Mouse (Mus musculus) kidney, embryonic 15.5 days (tissue): Measurements from ENCODE around the gene Col13a1. TPM values are rescaled to one million over a fixed set of nuclear protein-coding genes. Genes with fewer than 3 reads are reported as not detected.

Experiments
- ATAC-seq: fragments of 200-750 bp; cut with Nextera tagmentation; replicated peaks from 2 replicates; pipeline ENCODE4 v1.8.0; 2017; ENCODE audit warnings: moderate TSS enrichment; ENCODE audit not compliant: low FRiP score
- H3K27ac ChIP-seq: fragments of 300-500 bp; sonication (generic); 2 replicates; pipeline ENCODE4 v1.5.1; 2015; ENCODE audit warnings: mild to moderate bottlenecking, inconsistent platforms
- H3K27me3 ChIP-seq: fragments of 300-500 bp; sonication (generic); 2 replicates; pipeline ENCODE4 v1.6.1; 2015; ENCODE audit warnings: inconsistent platforms
- H3K36me3 ChIP-seq: fragments of 300-500 bp; sonication (generic); 2 replicates; pipeline ENCODE4 v1.6.1; 2015; ENCODE audit warnings: inconsistent platforms
- H3K4me1 ChIP-seq: fragments of 300-500 bp; sonication (generic); 2 replicates; pipeline ENCODE4 v1.6.1; 2015; ENCODE audit warnings: inconsistent platforms
- H3K4me2 ChIP-seq: fragments of 300-500 bp; sonication (generic); 2 replicates; pipeline ENCODE4 v1.6.1; 2015; ENCODE audit warnings: moderate library complexity, mild to moderate bottlenecking, inconsistent platforms
- H3K4me3 ChIP-seq: fragments of 300-500 bp; sonication (generic); replicated peaks from 2 replicates; pipeline ENCODE4 v1.5.1; 2015; ENCODE audit warnings: mild to moderate bottlenecking, inconsistent platforms
- H3K9ac ChIP-seq: fragments of 300-500 bp; sonication (generic); 2 replicates; pipeline ENCODE4 v1.6.1; 2015; ENCODE audit warnings: mild to moderate bottlenecking, inconsistent platforms
- H3K9me3 ChIP-seq: fragments of 300-500 bp; sonication (generic); replicated peaks from 2 replicates; pipeline ENCODE4 v1.6.1; 2016; ENCODE audit warnings: inconsistent platforms
- whole genome bisulfite sequencing: fragments of 180-500 bp; shearing (Covaris S2); methylation state at CpG from one replicate; pipeline ENCODE4 v1.1.7; 2015; ENCODE audit warnings: mixed read lengths; 5-methylcytosine and 5-hydroxymethylcytosine counted together
- polyA plus RNA-seq: library from polyadenylated mRNA; unstranded; fragments of >200 nt; fragmentation: Nextera tagmentation; extraction: Ambion mirVana; gene quantifications from 2 replicates; pipeline ENCODE4 v1.2.1, GENCODE M21; 2015

The Col13a1 gene
- polyA plus RNA-seq, 1 experiment from 2014 or later = 6.8 TPM

DNA sequence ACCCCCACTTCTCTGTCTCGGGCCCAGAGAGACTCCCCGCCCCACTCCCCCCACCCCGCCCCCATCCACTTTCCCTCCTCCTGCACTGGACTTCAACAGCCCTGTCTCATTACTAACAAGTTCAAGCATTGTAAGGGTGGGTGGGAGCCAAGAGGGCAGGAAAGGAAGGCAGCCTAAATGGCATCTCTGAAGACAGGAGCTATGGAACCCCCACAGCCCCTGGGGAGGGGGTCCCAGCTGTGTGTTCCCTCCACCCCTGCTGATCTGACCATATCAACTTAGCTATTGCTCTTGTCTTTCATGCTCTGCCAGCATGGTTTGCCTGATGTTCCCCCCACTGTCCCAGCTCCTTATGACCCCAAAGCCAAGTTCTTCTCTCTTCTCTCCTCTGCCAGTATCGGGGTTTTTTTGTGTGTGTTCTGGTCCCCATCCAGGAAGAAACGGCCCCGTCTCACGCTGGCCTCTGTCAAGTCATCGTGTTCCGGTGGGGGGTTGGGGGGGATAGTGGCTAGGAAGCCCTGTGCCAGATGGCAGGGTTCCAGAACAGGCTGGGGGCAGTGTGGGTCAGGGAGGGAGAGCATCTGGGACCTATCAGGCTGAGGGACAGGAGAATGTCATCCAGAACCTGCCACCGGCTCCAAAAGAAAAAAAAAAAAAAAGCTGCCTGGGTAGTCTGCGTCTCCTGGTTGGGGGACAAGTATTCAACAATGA lies 58.1 kb downstream of the Col13a1 start:
- peak overlapping the region; percentile 41 for H3K4me2 ChIP-seq
- WGBS = 24% methylated on average over 11 of the region's 11 CpGs
- H3K4me1 ChIP-seq = peaks cover 27% of the 10 kb centered on the region
- H3K27ac ChIP-seq = peak overlapping the region; percentile 81
- H3K9ac ChIP-seq = no peak overlapping the region; the same call in 1 of the 2 replicates
- no peaks in the 10 kb centered on the region for H3K27me3 ChIP-seq
- H3K4me3 ChIP-seq = no peak overlapping the region
- 0 out of 2 replicates have a peak, but pooled peaks cover 6% of the 10 kb centered on the region for H3K36me3 ChIP-seq
- H3K9me3 ChIP-seq = 0 out of 2 replicates have a peak, but pooled peaks cover 5% of the 10 kb centered on the region
- ATAC-seq = peak; percentile 41; the same call in 1 of the 2 replicates

DNA sequence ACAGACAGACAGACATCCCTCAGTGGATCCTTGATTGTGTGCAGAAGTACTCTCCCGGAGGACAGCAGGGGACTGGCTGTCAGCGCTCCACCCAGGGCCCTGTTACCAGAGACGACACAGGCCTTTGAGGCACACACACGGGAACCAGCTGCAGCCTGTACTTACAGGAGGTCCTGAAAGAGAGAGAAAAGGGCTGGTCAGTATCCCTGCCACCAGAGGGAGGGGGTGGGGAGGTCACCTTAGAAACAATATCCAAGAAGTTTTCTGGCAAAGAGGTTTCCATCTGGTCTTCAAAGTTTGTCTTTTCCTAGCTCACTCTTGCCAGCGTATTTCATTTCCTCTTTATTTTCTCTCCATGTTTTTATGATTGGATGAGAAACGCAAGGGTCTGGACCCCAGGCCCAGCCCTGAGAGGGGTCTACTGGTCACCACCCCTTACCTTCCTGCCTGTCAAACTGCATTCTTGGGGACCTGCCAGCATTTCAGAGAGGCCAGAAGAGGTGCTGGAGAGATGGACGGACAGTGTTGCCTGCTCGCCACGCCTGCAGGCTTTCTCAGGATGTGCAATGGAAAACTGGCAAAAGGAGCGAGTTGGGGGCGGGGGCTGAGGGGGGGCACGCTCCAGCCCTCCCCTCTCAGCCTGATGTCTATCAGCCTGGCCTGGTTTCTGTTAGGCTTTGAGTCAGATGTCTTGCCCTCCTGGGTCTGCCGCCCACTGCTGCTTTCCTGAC lies 58.8 kb downstream of the Col13a1 start:
- 19% methylated on average over 13 of the region's 13 CpGs for WGBS
- H3K9ac ChIP-seq = no peak overlapping the region
- peak overlapping the region; percentile 81 for H3K27ac ChIP-seq
- ATAC-seq = peak; percentile 68
- no peak overlapping the region for H3K4me3 ChIP-seq
- H3K4me2 ChIP-seq = peak overlapping the region; percentile 41
- H3K27me3 ChIP-seq = no peaks in the 10 kb centered on the region
- peaks cover 9% of the 10 kb centered on the region; the same call in 1 of the 2 replicates for H3K9me3 ChIP-seq
- 0 out of 2 replicates have a peak, but pooled peaks cover 9% of the 10 kb centered on the region for H3K36me3 ChIP-seq
- peaks cover 27% of the 10 kb centered on the region for H3K4me1 ChIP-seq

DNA sequence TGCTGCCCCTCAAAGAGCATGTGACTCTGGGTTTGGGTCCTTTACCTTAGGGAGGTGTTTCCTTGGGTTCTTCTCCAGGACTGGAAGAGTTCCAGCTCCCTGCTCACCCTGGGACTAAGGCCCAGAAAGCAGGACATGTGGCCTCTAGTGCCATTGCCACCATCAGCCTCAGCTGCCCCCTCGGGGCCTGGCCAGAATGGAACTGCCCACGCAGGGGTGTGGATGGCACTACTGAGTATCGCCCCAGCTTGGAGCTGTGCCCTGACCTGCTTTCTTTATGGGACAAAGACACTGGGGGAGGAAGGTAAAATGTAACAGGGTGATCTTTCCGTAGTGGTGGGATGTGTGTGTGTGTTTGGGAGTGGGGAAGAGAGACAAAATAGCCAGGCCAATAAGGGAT lies 59.4 kb downstream of the Col13a1 start:
- Histone ChIP-seq H3K4me2 (no peak overlapping the region), H3K9ac (no peak overlapping the region), H3K27me3 (no peaks in the 10 kb centered on the region), H3K4me1 (peaks cover 27% of the 10 kb centered on the region), H3K4me3 (no peak overlapping the region), H3K36me3 (0 out of 2 replicates have a peak, but pooled peaks cover 9% of the 10 kb centered on the region), H3K9me3 (peaks cover 9% of the 10 kb centered on the region; the same call in 1 of the 2 replicates), H3K27ac (peak overlapping the region; percentile 81)
- 67% methylated on average over 4 of the region's 4 CpGs for WGBS
- no peak for ATAC-seq

DNA sequence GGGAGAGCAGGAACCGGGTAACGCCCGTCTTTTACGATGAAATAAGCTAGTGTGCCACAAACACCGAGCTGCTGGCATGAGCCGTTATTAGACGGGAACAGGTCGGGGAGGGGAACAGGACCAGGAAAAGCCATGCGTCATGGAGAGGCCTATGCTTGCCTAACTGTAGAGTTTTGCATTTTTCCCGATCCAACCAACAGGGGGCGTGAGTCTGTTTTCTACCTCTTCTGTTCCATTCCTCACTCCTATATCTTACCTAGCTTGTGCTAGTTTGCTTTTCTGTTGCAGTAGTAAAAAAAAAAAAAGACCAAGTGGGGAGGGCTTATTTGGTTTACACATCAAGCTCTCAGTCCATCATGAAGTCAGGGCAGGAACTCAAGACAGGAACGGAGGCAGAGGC lies 61.8 kb downstream of the Col13a1 start:
- 93% methylated on average over 12 of the region's 12 CpGs for WGBS
- no peak for ATAC-seq
- H3K27ac ChIP-seq = no peak overlapping the region

DNA sequence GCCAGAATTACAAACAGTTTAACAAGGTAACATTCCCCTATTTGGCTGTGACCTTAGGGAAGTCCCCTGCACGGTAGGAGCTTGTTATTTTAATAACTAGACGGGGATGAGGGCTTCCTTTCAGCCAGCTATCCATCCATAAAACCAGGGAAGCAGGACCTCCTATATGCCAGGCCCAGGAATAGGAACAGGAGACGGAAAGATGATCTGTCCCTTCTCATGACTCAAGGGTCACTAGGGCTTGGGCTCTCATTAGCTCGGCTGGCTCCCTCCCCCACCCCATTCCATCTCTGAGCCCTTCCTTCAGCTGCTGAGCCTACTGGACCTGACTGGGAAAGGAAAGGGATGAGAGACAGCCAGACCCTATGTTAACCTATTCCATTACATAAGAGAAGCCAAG lies 67.1 kb downstream of the Col13a1 start:
- ATAC-seq = peak; percentile 54
- Histone ChIP-seq H3K36me3 (0 out of 2 replicates have a peak, but pooled peaks cover 3% of the 10 kb centered on the region), H3K9ac (no peak overlapping the region), H3K9me3 (peaks cover 3% of the 10 kb centered on the region; the same call in 1 of the 2 replicates), H3K27ac (no peak overlapping the region), H3K4me3 (no peak overlapping the region), H3K4me1 (peaks cover 10% of the 10 kb centered on the region), H3K27me3 (no peaks in the 10 kb centered on the region), H3K4me2 (no peak overlapping the region)
- WGBS = 13% methylated on average over 4 of the region's 4 CpGs

More for the DNA sequence above, 61.8 kb downstream of the Col13a1 start:
- Histone ChIP-seq H3K36me3 (0 out of 2 replicates have a peak, but pooled peaks cover 9% of the 10 kb centered on the region), H3K9ac (no peak overlapping the region), H3K27me3 (no peaks in the 10 kb centered on the region), H3K4me3 (no peak overlapping the region), H3K4me2 (no peak overlapping the region), H3K9me3 (peaks cover 9% of the 10 kb centered on the region; the same call in 1 of the 2 replicates), H3K4me1 (peaks cover 28% of the 10 kb centered on the region)

DNA sequence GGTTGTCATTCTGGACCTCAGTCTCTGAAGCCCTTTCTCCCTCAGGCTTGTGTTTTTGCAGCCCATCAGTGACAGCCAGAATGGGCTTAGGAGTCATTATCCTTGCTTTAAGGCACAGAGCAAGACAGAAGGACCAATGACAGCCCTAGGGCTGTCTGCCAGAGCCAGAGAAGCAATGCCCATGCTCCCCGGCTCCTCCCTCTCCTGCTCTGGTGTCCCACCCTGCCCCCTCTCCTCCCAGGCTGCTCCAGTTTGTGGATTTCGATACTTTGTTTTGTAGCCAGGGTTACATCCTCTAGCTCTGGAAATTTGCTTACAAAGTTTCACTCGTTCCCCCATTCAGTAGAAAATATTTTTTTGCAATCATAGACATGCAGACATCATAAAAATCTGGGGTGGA lies 69.9 kb downstream of the Col13a1 start:
- Histone ChIP-seq H3K9ac (no peak overlapping the region), H3K4me2 (no peak overlapping the region), H3K27ac (no peak overlapping the region), H3K36me3 (no peaks in the 10 kb centered on the region), H3K4me1 (peaks cover 32% of the 10 kb centered on the region), H3K9me3 (no peaks in the 10 kb centered on the region), H3K4me3 (no peak overlapping the region), H3K27me3 (no peaks in the 10 kb centered on the region)
- 58% methylated on average over 3 of the region's 3 CpGs for WGBS
- ATAC-seq = no peak

DNA sequence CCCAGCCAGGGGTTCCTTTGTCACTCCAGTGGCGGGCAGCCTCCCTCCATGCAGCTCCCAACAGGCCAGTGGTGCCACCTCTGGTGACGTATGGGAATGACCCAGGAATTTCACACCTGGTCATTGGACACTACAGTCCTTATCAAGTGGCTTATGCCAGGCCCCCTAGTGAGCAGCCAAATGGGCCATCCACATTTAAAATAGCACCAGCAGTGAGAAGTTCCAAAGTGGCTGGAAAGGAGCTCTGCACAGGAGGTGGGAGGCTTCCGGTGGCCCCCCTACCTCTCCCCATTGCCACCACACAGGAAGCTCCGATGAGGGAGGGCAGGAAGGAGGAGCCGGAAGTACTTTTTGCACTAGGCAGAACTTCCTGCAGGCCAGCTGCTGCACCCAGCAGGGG lies 72.7 kb downstream of the Col13a1 start:
- no peak overlapping the region for H3K27ac ChIP-seq
- H3K4me1 ChIP-seq = peaks cover 35% of the 10 kb centered on the region
- no peaks in the 10 kb centered on the region for H3K27me3 ChIP-seq
- no peaks in the 10 kb centered on the region for H3K9me3 ChIP-seq
- H3K9ac ChIP-seq = no peak overlapping the region
- 22% methylated on average over 5 of the region's 5 CpGs for WGBS
- no peak overlapping the region for H3K4me3 ChIP-seq
- ATAC-seq = no peak
- no peaks in the 10 kb centered on the region for H3K36me3 ChIP-seq
- no peak overlapping the region for H3K4me2 ChIP-seq

DNA sequence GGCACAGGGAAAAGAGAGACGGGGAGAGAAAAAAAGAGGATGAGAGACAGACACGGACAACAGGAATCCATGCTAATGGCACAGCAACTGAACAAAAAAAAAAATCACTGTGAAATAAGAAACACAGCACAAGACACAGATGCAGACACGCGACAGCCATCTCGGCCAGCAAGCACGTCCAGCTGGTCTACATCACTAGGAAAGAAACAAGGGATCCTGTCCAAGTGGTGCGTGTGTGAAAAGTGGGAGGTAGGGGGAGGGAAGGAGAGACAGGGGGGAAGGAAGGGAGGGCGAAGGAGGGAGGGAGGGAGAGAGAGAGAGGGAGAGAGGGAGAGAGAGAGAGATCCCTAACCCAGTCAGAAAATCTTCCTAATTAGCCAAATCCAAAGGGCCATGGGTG lies 73.6 kb downstream of the Col13a1 start:
- Histone ChIP-seq H3K36me3 (no peaks in the 10 kb centered on the region), H3K4me3 (no peak overlapping the region), H3K27me3 (no peaks in the 10 kb centered on the region), H3K27ac (peak overlapping the region; percentile 62), H3K4me2 (0 out of 2 replicates have a peak overlapping the region, but pooled peaks have one; percentile 3), H3K9me3 (no peaks in the 10 kb centered on the region), H3K9ac (no peak overlapping the region), H3K4me1 (peaks cover 35% of the 10 kb centered on the region)
- peak; percentile 62 for ATAC-seq
- 19% methylated on average over 8 of the region's 8 CpGs for WGBS

DNA sequence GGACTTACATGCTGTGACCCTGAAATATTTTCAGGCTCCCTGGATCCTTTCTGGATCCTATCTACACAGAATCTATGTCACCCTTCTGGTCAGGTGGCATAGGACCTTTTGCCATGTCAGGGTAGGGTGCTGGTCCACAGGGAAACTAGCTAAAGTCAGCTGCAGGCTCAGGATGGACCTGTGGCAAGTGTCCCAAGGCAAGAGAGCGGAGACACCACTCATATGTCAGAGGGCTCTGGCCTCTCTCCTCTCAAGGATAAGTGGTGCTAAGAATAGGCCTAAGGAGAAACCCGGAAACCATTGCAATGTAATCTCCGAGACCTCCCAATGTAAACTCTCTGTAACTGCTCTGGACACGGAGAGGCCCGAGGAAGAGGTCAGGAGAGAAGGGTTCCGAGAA lies 80.8 kb downstream of the Col13a1 start:
- Histone ChIP-seq H3K9me3 (no peaks in the 10 kb centered on the region), H3K27me3 (no peaks in the 10 kb centered on the region), H3K36me3 (no peaks in the 10 kb centered on the region), H3K4me2 (no peak overlapping the region), H3K9ac (no peak overlapping the region), H3K4me3 (no peak overlapping the region), H3K4me1 (peaks cover 11% of the 10 kb centered on the region; the same call in 1 of the 2 replicates), H3K27ac (no peak overlapping the region)
- no peak for ATAC-seq
- 65% methylated on average over 6 of the region's 6 CpGs for WGBS

DNA sequence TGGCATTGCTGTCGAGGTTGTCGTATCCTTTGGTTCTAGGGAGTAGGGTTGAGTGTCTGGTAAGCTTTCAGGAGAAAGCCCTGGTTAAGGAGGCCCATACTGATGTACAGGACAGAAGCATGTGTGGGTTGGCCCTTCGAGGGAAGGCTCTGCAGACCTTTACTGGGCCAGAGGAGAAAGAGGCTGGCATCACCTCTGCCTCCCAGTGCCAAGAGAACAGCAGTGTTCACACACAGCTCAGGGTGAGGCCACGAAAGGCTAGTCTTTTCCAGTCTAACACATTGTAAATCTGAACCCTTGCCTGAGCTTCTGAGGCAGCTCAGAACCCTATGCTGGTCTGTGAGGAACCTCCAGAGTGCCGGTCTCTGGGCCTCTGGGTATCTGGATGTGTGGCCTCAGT lies 84.3 kb downstream of the Col13a1 start:
- Histone ChIP-seq H3K27me3 (no peaks in the 10 kb centered on the region), H3K4me3 (no peak overlapping the region), H3K4me1 (0 out of 2 replicates have a peak, but pooled peaks cover 4% of the 10 kb centered on the region), H3K36me3 (no peaks in the 10 kb centered on the region), H3K4me2 (no peak overlapping the region), H3K9ac (no peak overlapping the region), H3K9me3 (no peaks in the 10 kb centered on the region), H3K27ac (no peak overlapping the region)
- 88% methylated on average over 5 of the region's 5 CpGs for WGBS
- ATAC-seq = no peak

DNA sequence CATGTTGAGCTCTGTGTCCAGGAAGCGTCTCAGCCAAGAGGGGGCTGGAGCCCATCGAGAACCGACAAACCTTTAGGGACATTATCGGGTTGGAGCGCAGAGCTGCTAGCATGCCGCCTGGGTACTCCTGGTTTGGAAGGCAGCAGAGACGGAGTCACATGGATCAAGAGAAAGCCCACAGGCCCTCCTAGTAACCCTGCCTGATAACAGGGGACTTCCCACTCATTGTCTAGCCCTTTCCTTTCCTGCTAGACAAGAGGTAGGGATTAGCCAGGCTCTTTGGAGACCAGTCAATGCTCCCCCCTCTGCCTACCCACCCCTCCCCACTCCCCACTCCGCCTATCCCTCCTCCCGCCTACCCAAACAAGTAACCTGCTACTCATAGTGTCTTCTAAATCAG lies 87.8 kb downstream of the Col13a1 start:
- no peak overlapping the region for H3K4me3 ChIP-seq
- no peak for ATAC-seq
- 76% methylated on average over 9 of the region's 9 CpGs for WGBS
- no peak overlapping the region for H3K9ac ChIP-seq
- H3K9me3 ChIP-seq = no peaks in the 10 kb centered on the region
- H3K4me1 ChIP-seq = 0 out of 2 replicates have a peak, but pooled peaks cover 4% of the 10 kb centered on the region
- H3K27ac ChIP-seq = no peak overlapping the region
- no peak overlapping the region for H3K4me2 ChIP-seq
- no peaks in the 10 kb centered on the region for H3K36me3 ChIP-seq
- H3K27me3 ChIP-seq = no peaks in the 10 kb centered on the region

DNA sequence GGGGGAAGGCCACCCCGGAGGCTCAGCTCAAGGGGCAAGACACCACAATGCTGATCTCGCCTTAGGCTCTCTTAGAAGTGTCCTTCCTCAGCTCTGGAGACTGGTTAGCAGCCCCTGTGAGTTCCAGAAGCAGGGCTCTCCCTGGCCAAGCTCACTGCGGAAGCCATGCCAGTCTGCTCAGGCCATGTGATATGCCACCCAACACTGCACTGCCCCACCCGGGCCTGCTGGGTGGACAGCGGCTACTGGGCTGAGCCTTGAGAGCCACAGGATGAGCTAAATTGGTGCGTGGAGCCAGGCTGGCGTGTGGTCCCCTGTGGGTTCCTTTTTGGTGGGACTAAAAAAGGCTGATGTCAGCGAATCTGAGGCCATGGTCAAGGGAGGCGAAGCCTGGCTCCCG lies 88.6 kb downstream of the Col13a1 start:
- ATAC-seq = no peak
- H3K36me3 ChIP-seq = no peaks in the 10 kb centered on the region
- 91% methylated on average over 10 of the region's 10 CpGs for WGBS
- H3K27me3 ChIP-seq = no peaks in the 10 kb centered on the region
- H3K4me1 ChIP-seq = 0 out of 2 replicates have a peak, but pooled peaks cover 4% of the 10 kb centered on the region
- H3K27ac ChIP-seq = no peak overlapping the region
- H3K4me2 ChIP-seq = no peak overlapping the region
- no peak overlapping the region for H3K9ac ChIP-seq
- H3K4me3 ChIP-seq = no peak overlapping the region
- no peaks in the 10 kb centered on the region for H3K9me3 ChIP-seq
